Mouse (Mus musculus) liver, postnatal 0 days (tissue): ENCODE measurements around the gene Tldc1. TPM values are rescaled to one million over a fixed set of nuclear protein-coding genes. Genes with fewer than 3 reads are reported as not detected.

Source experiments
- ATAC-seq: fragments of 200-750 bp; cut with Nextera tagmentation; 2 replicates; pipeline ENCODE4 v1.8.0; 2017; ENCODE audit warnings: mild to moderate bottlenecking, moderate library complexity
- DNase-seq: peaks from one replicate; pipeline ENCODE4 v3.0.0-alpha.2; 2016
- H3K27ac ChIP-seq: fragments of 300-500 bp; sonication (generic); 2 replicates; pipeline ENCODE4 v1.5.1; 2014; ENCODE audit warnings: antibody characterized with exemption, moderate library complexity, mild to moderate bottlenecking, low read depth
- H3K27me3 ChIP-seq: fragments of 300-500 bp; sonication (generic); 2 replicates; pipeline ENCODE4 v1.6.1; 2014; ENCODE audit warnings: low read length, control low read depth, mixed read lengths; ENCODE audit not compliant: insufficient read depth
- H3K36me3 ChIP-seq: fragments of 300-500 bp; sonication (generic); replicated peaks from 2 replicates; pipeline ENCODE4 v1.6.1; 2014; ENCODE audit warnings: mild to moderate bottlenecking, control low read depth, low read length, moderate library complexity, mixed read lengths; ENCODE audit not compliant: insufficient read depth
- H3K4me1 ChIP-seq: fragments of 300-500 bp; sonication (generic); 2 replicates; pipeline ENCODE4 v1.6.1; 2014; ENCODE audit warnings: antibody characterized with exemption, mild to moderate bottlenecking, control low read depth; ENCODE audit not compliant: insufficient read depth
- H3K4me2 ChIP-seq: fragments of 300-500 bp; sonication (generic); 2 replicates; pipeline ENCODE4 v1.6.1; 2014; ENCODE audit warnings: low read depth, mild to moderate bottlenecking, low read length, moderate library complexity, mixed read lengths
- H3K4me3 ChIP-seq: fragments of 300-500 bp; sonication (generic); 2 replicates; pipeline ENCODE4 v1.5.1; 2014; ENCODE audit warnings: low read depth, low read length
- H3K9ac ChIP-seq: fragments of 300-500 bp; sonication (generic); replicated peaks from 2 replicates; pipeline ENCODE4 v1.6.1; 2014; ENCODE audit warnings: mild to moderate bottlenecking, moderate library complexity
- H3K9me3 ChIP-seq: fragments of 300-500 bp; sonication (generic); 2 replicates; pipeline ENCODE4 v1.6.1; 2016; ENCODE audit warnings: mild to moderate bottlenecking, control low read depth, low read length, mixed read lengths
- CTCF ChIP-seq: sonication (generic); IDR thresholded peaks from 2 replicates; pipeline ENCODE4 v1.5.1; 2016; ENCODE audit warnings: antibody characterized with exemption, low read depth
- EP300 ChIP-seq: IDR thresholded peaks from 2 replicates; pipeline ENCODE4 v1.6.1; 2016; ENCODE audit warnings: antibody characterized with exemption, low read depth, mild to moderate bottlenecking
- WGBS: fragments of 180-500 bp; shearing (Covaris S2); extraction: QIAGEN DNeasy Blood & Tissue Kit; methylation state at CpG from one replicate; pipeline ENCODE4 v1.1.7; 2014; ENCODE audit not compliant: insufficient replicate concordance; 5-methylcytosine and 5-hydroxymethylcytosine counted together
- polyA plus RNA-seq: library from polyadenylated mRNA; unstranded; fragments of >200 nt; fragmentation: Nextera tagmentation; extraction: Ambion mirVana; gene quantifications from 2 replicates; pipeline ENCODE4 v1.2.1, GENCODE M21; 2015

The Tldc1 gene
- polyA plus RNA-seq, 1 experiment from 2014 or later = 4.6 TPM

DNA sequence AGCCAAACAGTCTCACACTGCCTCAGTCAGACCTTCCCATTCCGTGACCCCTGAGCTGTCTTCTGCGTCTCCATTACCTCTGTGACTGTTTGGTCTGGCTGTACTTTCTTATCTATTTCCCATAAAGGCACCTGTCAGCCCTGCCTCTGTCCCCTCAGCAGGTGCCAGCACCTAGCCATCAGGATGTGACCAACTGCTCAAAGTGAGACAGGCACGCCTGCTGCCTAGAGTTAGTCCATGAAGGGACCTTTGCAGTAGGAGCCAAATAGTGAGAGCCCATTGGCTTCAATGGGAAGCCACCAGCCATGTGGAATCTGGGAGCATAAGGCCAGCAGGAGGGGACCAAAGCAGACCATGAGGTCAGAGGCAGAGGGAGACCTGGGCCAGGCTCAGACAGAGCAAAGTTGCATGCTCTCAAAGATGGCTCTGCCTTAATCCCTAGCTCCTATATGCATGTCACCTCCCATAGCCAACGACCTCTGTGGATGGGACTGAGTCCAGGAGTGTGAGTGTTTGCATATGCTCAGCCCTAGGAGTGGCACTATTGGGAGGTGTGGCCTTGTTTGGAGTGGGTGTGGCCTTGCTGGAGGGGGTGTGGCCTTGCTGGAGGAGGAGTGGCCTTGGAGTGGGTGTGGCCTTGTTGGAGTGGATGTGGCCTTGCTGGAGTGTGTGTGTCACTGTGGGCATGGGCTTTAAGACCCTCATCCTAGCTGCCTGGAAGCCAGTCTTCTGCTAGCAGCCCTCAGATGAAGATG is 3.0 kb upstream of the Tldc1 start:
- H3K4me1 ChIP-seq = peaks cover 14% of the 10 kb centered on the region
- 50% methylated on average over 4 of the region's 4 CpGs for WGBS
- H3K9ac ChIP-seq = no peak overlapping the region
- H3K9me3 ChIP-seq = no peaks in the 10 kb centered on the region
- peak; percentile 76 for DNase-seq
- no peak overlapping the region for H3K27ac ChIP-seq
- no peak overlapping the region for H3K4me3 ChIP-seq
- H3K36me3 ChIP-seq = no peaks in the 10 kb centered on the region
- H3K4me2 ChIP-seq = no peak overlapping the region
- no peaks in the 10 kb centered on the region for H3K27me3 ChIP-seq
- TF ChIP-seq CTCF (no peak), EP300 (no peak)
- ATAC-seq = peak; percentile 10

DNA sequence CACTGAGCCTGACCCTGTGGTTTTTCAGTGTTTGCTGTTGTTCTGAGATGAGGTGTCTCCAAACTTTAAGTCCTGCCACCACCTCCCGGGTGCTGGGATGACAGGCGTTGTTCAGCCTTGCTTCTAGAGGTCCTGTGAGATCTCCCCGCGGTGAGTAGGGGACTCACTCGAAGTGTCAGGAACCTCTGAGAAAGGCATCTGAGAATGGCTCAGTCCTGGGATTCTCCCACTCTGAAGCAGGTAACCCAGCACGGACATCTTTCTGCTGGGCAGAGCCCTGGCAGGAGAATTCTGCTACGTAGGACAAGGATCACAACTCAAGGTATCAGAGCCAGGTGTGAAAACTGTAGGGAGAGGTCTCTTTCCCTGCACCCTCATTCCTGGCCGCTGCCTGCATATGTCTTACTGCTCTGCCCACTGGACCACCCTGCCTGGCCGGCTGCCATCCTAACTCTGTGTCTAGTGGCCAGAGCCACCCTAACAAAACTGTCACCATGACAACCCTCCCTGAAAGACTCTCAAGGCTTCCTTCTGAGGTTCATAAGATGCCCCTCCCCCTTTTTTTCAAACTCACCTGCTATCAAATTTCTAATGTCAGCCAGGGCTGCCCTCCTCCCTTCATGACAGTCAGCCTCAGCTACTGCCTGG is 2.3 kb upstream of the Tldc1 start:
- H3K9me3 ChIP-seq = no peaks in the 10 kb centered on the region
- no peak for TF ChIP-seq CTCF
- no peak for TF ChIP-seq EP300
- no peak overlapping the region for H3K9ac ChIP-seq
- no peak for ATAC-seq
- no peak for DNase-seq
- H3K27me3 ChIP-seq = no peaks in the 10 kb centered on the region
- H3K4me1 ChIP-seq = peaks cover 14% of the 10 kb centered on the region
- 71% methylated on average over 9 of the region's 9 CpGs for WGBS
- no peak overlapping the region for H3K4me2 ChIP-seq
- no peaks in the 10 kb centered on the region for H3K36me3 ChIP-seq
- no peak overlapping the region for H3K4me3 ChIP-seq
- H3K27ac ChIP-seq = no peak overlapping the region

DNA sequence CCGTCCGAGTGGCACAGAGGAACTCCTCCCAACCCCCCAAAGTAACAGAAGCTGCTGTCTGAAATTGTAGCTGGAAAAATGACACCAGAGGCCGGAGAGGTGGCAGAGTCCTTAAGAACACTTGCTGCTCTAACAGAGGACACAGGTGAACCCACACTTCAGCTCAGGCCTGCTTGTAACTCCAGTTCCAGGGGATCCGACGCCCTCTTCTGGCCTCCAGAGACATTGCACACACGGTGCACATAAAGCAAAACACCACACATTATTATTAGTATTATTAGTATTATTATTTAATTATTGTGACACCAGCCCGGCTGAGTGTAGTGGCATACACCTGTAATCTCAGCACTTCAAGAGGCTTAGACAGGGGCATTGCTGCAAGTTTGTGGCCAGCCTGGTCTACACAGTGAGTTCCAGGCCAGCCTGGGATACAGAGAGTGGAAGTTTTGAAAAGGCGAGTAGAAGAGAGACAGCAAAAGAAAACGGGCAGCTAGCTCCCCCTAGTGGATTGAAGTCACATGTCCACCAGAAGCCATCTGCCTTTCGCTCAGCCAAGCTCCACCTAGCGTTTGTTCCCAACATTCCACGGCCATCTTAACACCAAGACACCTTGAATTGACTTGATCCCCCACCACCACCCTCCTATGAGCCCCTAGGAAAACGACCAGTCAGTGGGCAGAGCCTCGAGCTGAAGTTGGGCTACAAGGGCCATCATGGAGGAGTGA is 959 bp upstream of the Tldc1 start:
- Histone ChIP-seq H3K27me3 (no peaks in the 10 kb centered on the region), H3K27ac (no peak overlapping the region), H3K36me3 (no peaks in the 10 kb centered on the region), H3K4me1 (peaks cover 14% of the 10 kb centered on the region), H3K4me3 (no peak overlapping the region), H3K4me2 (peak overlapping the region; percentile 70), H3K9me3 (no peaks in the 10 kb centered on the region), H3K9ac (no peak overlapping the region)
- 24% methylated on average over 14 of the region's 14 CpGs for WGBS
- ATAC-seq (peak; percentile 20), DNase-seq (peak; percentile 83)
- TF ChIP-seq CTCF = peak; percentile 99
- TF ChIP-seq EP300 = no peak

DNA sequence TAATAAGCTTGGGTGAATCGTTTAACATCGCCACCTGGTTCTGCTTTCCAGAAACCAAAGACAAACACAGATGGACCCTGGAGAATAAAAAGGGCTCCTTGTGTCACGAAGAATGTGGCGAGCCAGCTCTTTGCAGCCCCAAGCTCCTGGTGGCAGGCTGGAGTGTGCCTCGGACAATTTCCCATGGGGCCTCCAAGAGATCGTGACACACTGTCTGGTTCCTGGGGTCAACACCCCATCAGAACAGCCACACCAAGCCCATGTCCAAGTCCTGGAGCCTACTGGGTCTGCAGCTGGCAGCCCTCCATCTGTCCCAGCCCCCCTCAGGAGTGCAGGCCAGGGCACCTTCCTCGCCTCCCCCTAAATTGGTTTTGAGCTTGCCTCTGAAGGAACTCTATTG is 451 bp downstream of the Tldc1 start:
- ATAC-seq = peak; percentile 24

DNA sequence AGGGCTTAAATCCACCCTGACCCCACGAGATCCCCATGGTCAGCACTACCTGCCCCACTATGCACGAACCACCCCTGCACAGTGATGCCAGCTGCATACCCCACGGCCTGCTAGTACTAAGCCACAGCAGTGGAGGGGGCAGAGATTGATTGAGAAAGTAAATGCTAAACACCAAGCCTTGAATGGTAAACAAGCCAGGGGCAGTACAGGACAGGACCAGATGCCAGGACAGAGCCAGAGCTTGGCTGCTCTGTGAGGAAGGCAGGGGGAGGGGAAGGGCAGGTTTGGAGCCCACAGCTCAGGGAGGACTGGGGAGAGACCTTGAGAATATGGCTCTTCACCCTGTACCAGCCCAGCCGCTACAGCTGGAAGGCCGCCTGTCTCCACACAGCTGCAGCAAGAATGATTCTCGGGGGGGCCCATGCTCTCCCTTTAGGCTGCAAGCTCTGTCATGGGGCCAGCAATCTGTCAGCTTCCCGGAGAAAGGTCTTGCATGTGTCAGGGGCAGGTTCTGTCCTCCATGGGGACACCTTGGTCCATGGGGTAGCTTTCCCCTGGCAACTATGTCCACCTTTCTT is 1.5 kb downstream of the Tldc1 start:
- peaks cover 14% of the 10 kb centered on the region for H3K4me1 ChIP-seq
- no peaks in the 10 kb centered on the region for H3K27me3 ChIP-seq
- 79% methylated on average over 7 of the region's 7 CpGs for WGBS
- 0 out of 2 replicates have a peak, but pooled peaks cover 3% of the 10 kb centered on the region for H3K36me3 ChIP-seq
- ATAC-seq (no peak), DNase-seq (no peak)
- no peak overlapping the region for H3K27ac ChIP-seq
- no peak overlapping the region for H3K4me3 ChIP-seq
- H3K9me3 ChIP-seq = no peaks in the 10 kb centered on the region
- no peak for TF ChIP-seq CTCF
- no peak overlapping the region for H3K4me2 ChIP-seq
- H3K9ac ChIP-seq = no peak overlapping the region

More for the DNA sequence above, 451 bp downstream of the Tldc1 start:
- H3K4me3 ChIP-seq = peak overlapping the region; percentile 44
- no peak for TF ChIP-seq EP300
- no peak for TF ChIP-seq CTCF
- DNase-seq = no peak
- H3K4me1 ChIP-seq = peaks cover 14% of the 10 kb centered on the region
- no peaks in the 10 kb centered on the region for H3K27me3 ChIP-seq
- H3K9me3 ChIP-seq = no peaks in the 10 kb centered on the region
- H3K36me3 ChIP-seq = no peaks in the 10 kb centered on the region
- 19% methylated on average over 7 of the region's 7 CpGs for WGBS
- peak overlapping the region; percentile 70 for H3K4me2 ChIP-seq
- peak overlapping the region; percentile 44 for H3K9ac ChIP-seq
- H3K27ac ChIP-seq = peak overlapping the region; percentile 70
